Mouse (Mus musculus): ENCODE results near the gene Adamts20. TPM values are rescaled to one million over a fixed set of nuclear protein-coding genes. Genes with fewer than 3 reads are reported as not detected.

Adamts20 gene
- polyA plus RNA-seq, 1 experiment from 2014 or later, result 2.4 TPM

DNA sequence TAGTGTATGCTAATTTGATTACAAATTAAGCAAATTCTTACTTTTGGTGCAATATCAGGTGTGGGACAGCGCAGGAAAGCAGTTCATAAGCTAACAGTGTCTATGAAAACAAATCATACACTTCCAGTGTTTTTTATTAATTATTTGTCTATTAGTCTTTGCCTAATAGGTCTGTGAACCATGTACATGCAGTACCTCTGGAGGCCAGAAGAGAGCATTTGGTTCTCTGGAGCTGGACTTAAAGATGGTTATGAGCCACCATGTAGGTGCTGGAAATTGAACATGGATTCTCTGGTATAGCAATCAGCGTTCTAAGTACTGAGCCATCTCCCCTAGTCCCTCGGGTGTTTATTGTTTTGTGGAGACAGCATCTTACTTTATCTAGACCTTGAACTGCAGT lies 149.0 kb downstream of the Adamts20 start:
- ATAC-seq (ENCODE audit: low FRiP score, low TSS enrichment), result no peak
- H3K4me2 ChIP-seq (replicated peaks; ENCODE audit: low read depth, low read length), result no peak overlapping the region
- no peak overlapping the region for H3K9ac ChIP-seq (replicated peaks; ENCODE audit: low read length)
- no peaks in the 10 kb centered on the region for H3K27me3 ChIP-seq (ENCODE audit: insufficient read depth, low read length)
- no peaks in the 10 kb centered on the region for H3K9me3 ChIP-seq (ENCODE audit: low read length)
- H3K27ac ChIP-seq (ENCODE audit: low read length), result no peak overlapping the region
- 94% methylated on average over 3 of the region's 3 CpGs for WGBS
- no peaks in the 10 kb centered on the region for H3K4me1 ChIP-seq (ENCODE audit: insufficient read depth, low read length)
- no peaks in the 10 kb centered on the region for H3K36me3 ChIP-seq (ENCODE audit: insufficient read depth, low read length)
- H3K4me3 ChIP-seq (ENCODE audit: low read length), result no peak overlapping the region

DNA sequence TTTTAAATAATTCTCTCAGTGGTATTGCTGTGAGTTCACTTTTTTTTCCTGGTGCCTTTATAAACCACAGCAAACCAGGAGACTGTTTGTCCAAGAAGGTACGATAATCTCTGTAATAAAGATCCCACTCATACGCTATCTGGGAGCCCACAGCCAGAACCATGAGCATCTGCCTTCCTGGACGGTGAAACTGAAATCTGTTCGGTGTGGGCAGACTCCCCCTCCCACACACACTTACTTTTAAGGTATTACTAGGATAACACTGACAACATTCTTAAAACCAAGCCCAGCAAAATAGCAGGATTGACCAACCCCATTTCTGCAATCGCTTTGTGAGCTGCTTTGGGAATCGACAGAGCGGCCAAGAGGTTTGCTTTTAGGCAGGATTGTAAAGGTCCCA lies 155.5 kb downstream of the Adamts20 start:
- Histone ChIP-seq H3K4me2 (replicated peaks; ENCODE audit: low read depth, low read length) (no peak overlapping the region), H3K27ac (ENCODE audit: low read length) (no peak overlapping the region), H3K9ac (replicated peaks; ENCODE audit: low read length) (no peak overlapping the region), H3K9me3 (ENCODE audit: low read length) (no peaks in the 10 kb centered on the region), H3K27me3 (ENCODE audit: insufficient read depth, low read length) (no peaks in the 10 kb centered on the region), H3K36me3 (ENCODE audit: insufficient read depth, low read length) (no peaks in the 10 kb centered on the region), H3K4me3 (ENCODE audit: low read length) (no peak overlapping the region), H3K4me1 (ENCODE audit: insufficient read depth, low read length) (no peaks in the 10 kb centered on the region)
- WGBS, result 80% methylated on average over 7 of the region's 7 CpGs
- no peak for ATAC-seq (ENCODE audit: low FRiP score, low TSS enrichment)

DNA sequence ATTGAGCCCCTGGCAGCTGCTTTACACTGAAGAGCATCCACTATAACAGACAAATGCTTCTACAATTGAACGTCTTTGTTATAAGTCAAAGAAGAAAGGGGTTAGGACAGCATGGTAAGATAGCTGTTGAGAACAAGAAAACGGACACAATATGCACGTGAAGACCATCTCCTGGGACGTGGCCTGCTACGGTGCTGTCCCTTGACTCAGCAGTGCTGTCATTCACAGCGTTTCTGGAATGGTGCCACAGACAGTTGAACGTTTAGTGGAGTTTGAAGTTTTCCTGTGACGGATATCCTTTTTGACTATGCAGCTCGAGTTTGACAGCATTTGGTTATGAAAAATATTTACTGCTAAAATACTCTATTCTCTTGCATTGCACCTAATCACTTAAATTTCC lies 157.3 kb downstream of the Adamts20 start:
- Histone ChIP-seq H3K9ac (replicated peaks; ENCODE audit: low read length) (no peak overlapping the region), H3K27ac (ENCODE audit: low read length) (no peak overlapping the region)
- WGBS, result 68% methylated on average over 9 of the region's 9 CpGs

DNA sequence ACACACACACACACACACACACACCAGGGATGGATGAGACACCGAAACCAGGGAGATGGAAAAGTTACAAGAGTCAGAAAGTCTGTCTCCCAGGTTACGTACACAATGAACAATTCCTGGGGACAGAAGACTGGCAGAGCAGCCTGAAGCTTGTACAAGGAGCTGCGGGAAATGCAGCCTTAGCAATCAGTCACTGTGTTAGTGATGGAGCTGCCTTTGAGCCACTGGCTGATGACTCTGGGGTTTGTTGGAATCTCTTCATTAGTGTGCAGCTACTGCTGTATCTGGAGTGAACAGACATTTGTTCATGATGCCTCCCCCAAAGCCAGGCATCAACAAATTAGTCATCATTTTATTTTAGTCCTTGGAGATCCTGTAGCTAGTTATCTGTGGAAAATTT lies 162.1 kb downstream of the Adamts20 start:
- WGBS, result 87% methylated on average over 3 of the region's 3 CpGs
- H3K27ac ChIP-seq (ENCODE audit: low read length), result no peak overlapping the region
- no peak for ATAC-seq (ENCODE audit: low FRiP score, low TSS enrichment)

More for the DNA sequence above, 157.3 kb downstream of the Adamts20 start:
- H3K4me1 ChIP-seq (ENCODE audit: insufficient read depth, low read length), result no peaks in the 10 kb centered on the region
- H3K36me3 ChIP-seq (ENCODE audit: insufficient read depth, low read length), result no peaks in the 10 kb centered on the region
- H3K4me3 ChIP-seq (ENCODE audit: low read length), result no peak overlapping the region
- H3K27me3 ChIP-seq (ENCODE audit: insufficient read depth, low read length), result no peaks in the 10 kb centered on the region
- H3K9me3 ChIP-seq (ENCODE audit: low read length), result no peaks in the 10 kb centered on the region
- ATAC-seq (ENCODE audit: low FRiP score, low TSS enrichment), result no peak
- no peak overlapping the region for H3K4me2 ChIP-seq (replicated peaks; ENCODE audit: low read depth, low read length)

DNA sequence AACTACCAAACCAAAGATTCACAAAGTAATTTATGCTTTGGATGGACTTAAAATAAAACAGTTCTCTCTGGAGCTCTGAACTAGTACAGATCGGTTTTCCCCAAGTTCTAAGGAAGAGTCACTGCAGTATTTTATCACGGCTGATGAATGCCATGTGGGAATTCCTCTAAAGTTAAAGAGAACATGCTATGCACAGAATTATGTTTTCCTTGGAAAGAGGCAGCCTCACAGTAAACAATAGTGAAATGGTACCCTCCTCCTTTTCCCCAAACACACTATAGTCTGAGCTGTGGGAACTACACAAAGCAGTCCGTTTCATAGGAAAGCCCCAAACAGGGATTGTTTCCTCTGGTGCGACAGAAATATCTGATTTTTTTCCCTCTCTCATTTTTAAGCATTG lies 171.1 kb downstream of the Adamts20 start:
- no peaks in the 10 kb centered on the region for H3K27me3 ChIP-seq (ENCODE audit: insufficient read depth, low read length)
- H3K36me3 ChIP-seq (ENCODE audit: insufficient read depth, low read length), result no peaks in the 10 kb centered on the region
- no peak overlapping the region for H3K9ac ChIP-seq (replicated peaks; ENCODE audit: low read length)
- H3K4me3 ChIP-seq (ENCODE audit: low read length), result no peak overlapping the region
- H3K27ac ChIP-seq (ENCODE audit: low read length), result no peak overlapping the region
- WGBS, result 60% methylated on average over 4 of the region's 4 CpGs
- no peaks in the 10 kb centered on the region for H3K4me1 ChIP-seq (ENCODE audit: insufficient read depth, low read length)
- no peaks in the 10 kb centered on the region for H3K9me3 ChIP-seq (ENCODE audit: low read length)
- no peak overlapping the region for H3K4me2 ChIP-seq (replicated peaks; ENCODE audit: low read depth, low read length)
- ATAC-seq (ENCODE audit: low FRiP score, low TSS enrichment), result no peak

More for the DNA sequence above, 162.1 kb downstream of the Adamts20 start:
- Histone ChIP-seq H3K4me1 (ENCODE audit: insufficient read depth, low read length) (no peaks in the 10 kb centered on the region), H3K27me3 (ENCODE audit: insufficient read depth, low read length) (no peaks in the 10 kb centered on the region), H3K4me2 (replicated peaks; ENCODE audit: low read depth, low read length) (no peak overlapping the region), H3K4me3 (ENCODE audit: low read length) (no peak overlapping the region), H3K9me3 (ENCODE audit: low read length) (no peaks in the 10 kb centered on the region), H3K9ac (replicated peaks; ENCODE audit: low read length) (no peak overlapping the region), H3K36me3 (ENCODE audit: insufficient read depth, low read length) (no peaks in the 10 kb centered on the region)

DNA sequence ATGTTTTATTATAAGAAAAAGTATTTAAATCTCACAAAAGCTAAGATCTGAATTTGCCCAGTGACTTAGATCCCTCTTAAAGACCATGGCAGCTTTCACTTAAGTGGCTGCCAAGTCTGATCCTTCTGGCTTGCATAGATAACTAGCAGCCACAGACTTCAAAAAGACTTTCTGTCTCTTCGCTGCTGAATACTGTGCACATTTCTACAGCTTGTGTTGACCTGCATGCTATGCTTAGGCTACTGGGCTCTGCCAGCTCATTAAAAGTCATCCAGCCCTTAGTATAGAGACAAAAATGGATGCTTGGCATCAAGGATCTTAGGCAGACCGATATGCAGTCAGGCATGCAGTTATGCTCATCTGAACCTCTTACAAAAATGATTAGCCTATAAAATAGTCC lies 177.2 kb downstream of the Adamts20 start:
- Histone ChIP-seq H3K27me3 (ENCODE audit: insufficient read depth, low read length) (no peaks in the 10 kb centered on the region), H3K27ac (ENCODE audit: low read length) (peak overlapping the region; percentile 46; the same call in 1 of the 2 replicates), H3K36me3 (ENCODE audit: insufficient read depth, low read length) (no peaks in the 10 kb centered on the region), H3K4me3 (ENCODE audit: low read length) (no peak overlapping the region), H3K4me2 (replicated peaks; ENCODE audit: low read depth, low read length) (no peak overlapping the region), H3K9ac (replicated peaks; ENCODE audit: low read length) (no peak overlapping the region), H3K4me1 (ENCODE audit: insufficient read depth, low read length) (no peaks in the 10 kb centered on the region), H3K9me3 (ENCODE audit: low read length) (no peaks in the 10 kb centered on the region)
- 72% methylated on average over 2 of the region's 2 CpGs for WGBS
- no peak for ATAC-seq (ENCODE audit: low FRiP score, low TSS enrichment)

DNA sequence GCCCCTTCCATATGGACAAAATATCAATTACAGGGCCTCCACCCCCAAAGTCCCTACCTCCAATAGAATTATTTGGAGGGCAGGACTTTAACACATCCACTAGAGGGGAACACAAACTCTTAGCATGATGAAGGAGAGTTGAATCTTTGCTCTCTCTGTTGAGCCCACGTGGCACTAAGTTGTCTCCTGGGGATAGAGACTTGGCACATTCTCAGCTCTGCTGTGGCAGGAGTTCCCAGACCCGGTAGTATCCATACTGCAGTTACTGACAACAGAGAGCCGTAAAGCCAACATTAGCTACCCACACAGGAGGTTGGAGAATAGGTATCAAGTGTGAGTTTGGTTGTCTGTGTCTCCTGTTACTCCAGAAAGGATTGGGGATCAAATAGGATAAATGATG lies 177.7 kb downstream of the Adamts20 start:
- H3K27me3 ChIP-seq (ENCODE audit: insufficient read depth, low read length), result no peaks in the 10 kb centered on the region
- ATAC-seq (ENCODE audit: low FRiP score, low TSS enrichment), result no peak
- H3K9ac ChIP-seq (replicated peaks; ENCODE audit: low read length), result no peak overlapping the region
- H3K4me2 ChIP-seq (replicated peaks; ENCODE audit: low read depth, low read length), result no peak overlapping the region
- H3K4me3 ChIP-seq (ENCODE audit: low read length), result no peak overlapping the region
- 64% methylated on average over 3 of the region's 3 CpGs for WGBS
- no peak overlapping the region for H3K27ac ChIP-seq (ENCODE audit: low read length)
- H3K4me1 ChIP-seq (ENCODE audit: insufficient read depth, low read length), result no peaks in the 10 kb centered on the region
- H3K9me3 ChIP-seq (ENCODE audit: low read length), result no peaks in the 10 kb centered on the region
- H3K36me3 ChIP-seq (ENCODE audit: insufficient read depth, low read length), result no peaks in the 10 kb centered on the region

DNA sequence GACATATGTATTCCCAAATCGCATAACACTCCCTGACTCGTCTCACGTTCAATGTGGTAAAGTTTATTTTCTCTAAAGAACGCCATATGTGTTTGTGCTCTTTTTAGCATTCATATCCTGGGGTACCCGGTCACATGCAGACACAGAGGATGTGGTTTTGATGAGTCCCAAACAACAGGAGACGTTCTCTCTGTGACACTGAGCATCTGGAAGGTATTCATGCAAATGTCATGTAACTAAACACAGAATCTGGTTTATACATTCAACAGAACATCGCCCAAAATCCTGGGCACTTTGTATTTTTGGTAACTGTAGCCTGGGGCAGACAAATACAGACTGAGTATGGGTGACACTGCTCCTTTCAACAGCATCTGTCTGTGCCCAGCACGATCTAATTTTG lies 188.8 kb downstream of the Adamts20 start:
- no peak for ATAC-seq (ENCODE audit: low FRiP score, low TSS enrichment)
- H3K9ac ChIP-seq (replicated peaks; ENCODE audit: low read length), result no peak overlapping the region
- no peaks in the 10 kb centered on the region for H3K36me3 ChIP-seq (ENCODE audit: insufficient read depth, low read length)
- H3K27me3 ChIP-seq (ENCODE audit: insufficient read depth, low read length), result no peaks in the 10 kb centered on the region
- H3K4me2 ChIP-seq (replicated peaks; ENCODE audit: low read depth, low read length), result no peak overlapping the region
- 83% methylated on average over 8 of the region's 8 CpGs for WGBS
- no peak overlapping the region for H3K27ac ChIP-seq (ENCODE audit: low read length)
- H3K9me3 ChIP-seq (ENCODE audit: low read length), result no peaks in the 10 kb centered on the region
- no peak overlapping the region for H3K4me3 ChIP-seq (ENCODE audit: low read length)
- H3K4me1 ChIP-seq (ENCODE audit: insufficient read depth, low read length), result no peaks in the 10 kb centered on the region

DNA sequence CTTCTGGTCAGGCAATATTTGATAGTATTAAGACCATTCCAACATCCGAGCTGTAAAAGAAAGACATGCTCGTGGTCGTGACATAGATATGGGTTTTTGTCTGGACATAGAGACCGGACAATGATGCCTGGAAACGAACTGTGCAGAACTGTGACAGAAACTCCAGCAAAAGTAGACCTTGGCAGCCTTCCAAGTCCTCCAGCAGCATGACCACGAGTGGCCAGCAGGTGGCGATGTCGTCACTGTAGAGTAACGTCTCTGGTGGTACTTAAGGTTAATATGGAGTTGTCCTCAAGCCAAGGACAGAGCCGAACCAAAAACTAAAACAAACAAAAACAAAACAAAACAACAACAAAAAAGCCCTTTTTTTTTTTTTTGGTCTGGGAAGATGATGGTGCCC lies 199.6 kb downstream of the Adamts20 start:
- H3K27ac ChIP-seq (ENCODE audit: low read length), result no peak overlapping the region
- WGBS, result 23% methylated on average over 10 of the region's 10 CpGs
- no peak overlapping the region for H3K4me2 ChIP-seq (replicated peaks; ENCODE audit: low read depth, low read length)
- ATAC-seq (ENCODE audit: low FRiP score, low TSS enrichment), result no peak
- H3K27me3 ChIP-seq (ENCODE audit: insufficient read depth, low read length), result no peaks in the 10 kb centered on the region
- H3K4me3 ChIP-seq (ENCODE audit: low read length), result no peak overlapping the region
- H3K36me3 ChIP-seq (ENCODE audit: insufficient read depth, low read length), result no peaks in the 10 kb centered on the region
- H3K4me1 ChIP-seq (ENCODE audit: insufficient read depth, low read length), result peaks cover 12% of the 10 kb centered on the region; the same call in 1 of the 2 replicates
- H3K9me3 ChIP-seq (ENCODE audit: low read length), result no peaks in the 10 kb centered on the region
- no peak overlapping the region for H3K9ac ChIP-seq (replicated peaks; ENCODE audit: low read length)

DNA sequence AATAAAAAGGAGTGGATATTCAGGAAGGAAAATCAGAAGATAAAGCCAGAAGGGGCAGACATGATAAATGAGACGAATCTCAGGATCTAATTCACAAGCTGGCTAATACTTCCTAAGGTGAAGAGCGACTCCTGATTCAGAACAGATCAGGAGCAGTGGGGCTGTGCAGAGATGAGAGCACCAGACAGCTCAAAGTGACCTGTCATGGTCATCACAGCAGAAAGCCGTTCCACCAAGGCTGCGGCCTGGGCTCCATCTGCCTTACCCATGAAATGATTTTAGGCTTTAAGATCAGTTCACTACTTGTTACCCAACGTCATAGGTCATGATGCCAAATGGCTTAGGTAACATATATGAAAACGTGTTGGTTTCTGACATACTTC lies 200.7 kb downstream of the Adamts20 start:
- Histone ChIP-seq H3K36me3 (ENCODE audit: insufficient read depth, low read length) (no peaks in the 10 kb centered on the region), H3K4me1 (ENCODE audit: insufficient read depth, low read length) (peaks cover 12% of the 10 kb centered on the region; the same call in 1 of the 2 replicates), H3K9ac (replicated peaks; ENCODE audit: low read length) (no peak overlapping the region), H3K27ac (ENCODE audit: low read length) (no peak overlapping the region), H3K4me2 (replicated peaks; ENCODE audit: low read depth, low read length) (no peak overlapping the region), H3K9me3 (ENCODE audit: low read length) (no peaks in the 10 kb centered on the region), H3K27me3 (ENCODE audit: insufficient read depth, low read length) (no peaks in the 10 kb centered on the region), H3K4me3 (ENCODE audit: low read length) (no peak overlapping the region)
- no peak for ATAC-seq (ENCODE audit: low FRiP score, low TSS enrichment)
- 74% methylated on average over 6 of the region's 6 CpGs for WGBS

All from kidney, embryonic 16.5 days (tissue).